Mouse (Mus musculus) left cerebral cortex, adult 2 months (tissue): ENCODE measurements at regions not wholly inside any gene's neighbourhood (a gene's known extent, or its start where the extent isn't known, plus 50 kb on each side); places are given as distances from the start of the nearest gene placed in this dataset.

ENCODE experiments used
- DNase-seq, 2 experiments: peaks; one replicate each; pipeline ENCODE4 v3.0.0; 2021 to 2022; ENCODE audit warnings: low spot score in 2 of 2, mixed read lengths in 1 of 2; ENCODE audit errors: extremely low spot score in 1 of 2
- H3K27ac ChIP-seq: fragments of 200-600 bp; 2 replicates; pipeline ENCODE4 v1.8.1; 2022
- H3K4me3 ChIP-seq: fragments of 200-600 bp; 2 replicates; pipeline ENCODE4 v1.8.1; 2022
- CTCF ChIP-seq: fragments of 200-600 bp; IDR thresholded peaks from 2 replicates; pipeline ENCODE4 v1.8.1; 2022; ENCODE audit warnings: antibody characterized with exemption, mild to moderate bottlenecking, moderate library complexity
- intact Hi-C: fragments of 180-260 bp; cut with DNase I; formaldehyde crosslinking; loops from one replicate; pipeline ENCODE4 v1.15.1; 2025

DNA sequence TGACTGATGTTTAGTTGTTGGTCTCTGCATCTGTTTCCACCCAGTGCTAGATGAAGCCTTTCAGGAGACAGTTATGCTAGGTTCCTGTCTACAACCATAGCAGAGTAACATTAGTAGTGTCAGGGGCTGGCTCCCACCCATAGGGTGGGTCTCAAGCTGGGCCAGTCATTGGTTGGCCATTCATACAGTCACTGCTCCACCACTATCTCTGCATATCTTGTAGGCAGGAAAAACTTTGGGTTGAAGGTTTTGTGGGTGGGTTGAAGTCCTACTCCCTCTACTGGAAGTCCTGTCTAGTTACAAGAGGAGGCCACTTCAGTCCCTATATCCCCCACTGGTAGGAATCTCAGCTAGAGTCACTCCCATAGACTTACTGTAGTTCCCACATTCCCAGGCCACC lies 306.3 kb downstream of the Ankrd50 start:
- Histone ChIP-seq H3K4me3 (no peak overlapping the region), H3K27ac (no peak overlapping the region)
- no peak for DNase-seq
- peak; percentile 16 for TF ChIP-seq CTCF
- intact Hi-C loops = no loop called here

- Histone ChIP-seq H3K4me3 (no peak overlapping the region), H3K27ac (no peak overlapping the region)
- TF ChIP-seq CTCF = no peak
- intact Hi-C loops = no loop called here
- DNase-seq = no peak
Observed at GRCm38 (mm10) chr3:38175946-38176345, 308.7 kb downstream of the Ankrd50 start.

- DNase-seq = no peak
- no peak overlapping the region for H3K27ac ChIP-seq
- intact Hi-C loops = no loop called here
- TF ChIP-seq CTCF = no peak
- no peak overlapping the region for H3K4me3 ChIP-seq
Observed at GRCm38 (mm10) chr3:38174735-38175280, 309.8 kb downstream of the Ankrd50 start.

DNA sequence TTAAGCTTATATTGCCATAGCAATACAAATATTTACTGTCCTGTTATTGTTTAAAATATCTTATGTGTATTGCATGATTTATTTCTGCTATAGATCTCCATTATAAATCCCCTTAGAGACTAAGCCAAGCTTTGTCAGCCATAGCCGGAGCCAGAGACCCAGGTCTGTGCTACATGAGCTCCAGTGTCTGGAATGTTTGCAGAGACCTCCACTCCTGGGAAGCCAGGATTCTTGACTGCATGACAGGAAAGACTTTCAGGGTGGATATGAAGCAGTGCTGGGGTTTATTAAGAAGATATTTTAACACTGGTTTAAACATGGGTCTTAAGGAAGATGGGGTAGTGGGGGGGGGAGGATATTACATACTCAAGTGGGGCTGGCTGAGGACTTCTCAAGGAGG lies 332.2 kb downstream of the Ankrd50 start:
- no peak overlapping the region for H3K27ac ChIP-seq
- intact Hi-C loops = no loop called here
- no peak overlapping the region for H3K4me3 ChIP-seq
- no peak for TF ChIP-seq CTCF
- no peak for DNase-seq

DNA sequence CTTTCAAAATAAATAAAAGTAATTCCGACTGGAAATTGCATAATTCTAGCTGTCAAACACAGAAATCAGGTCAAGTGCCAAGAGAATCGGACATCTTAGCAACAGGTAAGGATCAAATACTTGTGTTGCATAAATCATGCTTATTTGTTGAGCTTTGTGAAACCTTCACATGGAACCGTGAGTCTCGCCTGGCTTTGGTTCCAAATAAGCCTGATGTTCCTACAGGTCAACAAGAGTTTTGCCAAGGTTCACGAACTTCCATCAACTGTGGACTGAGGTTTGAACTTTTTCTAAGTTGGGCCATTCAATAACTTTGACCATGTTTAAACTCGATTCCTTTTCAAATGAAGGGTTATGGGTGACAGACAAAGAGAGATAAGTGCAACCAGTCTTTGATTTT lies 332.8 kb downstream of the Ankrd50 start:
- no peak for TF ChIP-seq CTCF
- H3K27ac ChIP-seq = no peak overlapping the region
- no peak for DNase-seq
- intact Hi-C loops = no loop called here
- no peak overlapping the region for H3K4me3 ChIP-seq

DNA sequence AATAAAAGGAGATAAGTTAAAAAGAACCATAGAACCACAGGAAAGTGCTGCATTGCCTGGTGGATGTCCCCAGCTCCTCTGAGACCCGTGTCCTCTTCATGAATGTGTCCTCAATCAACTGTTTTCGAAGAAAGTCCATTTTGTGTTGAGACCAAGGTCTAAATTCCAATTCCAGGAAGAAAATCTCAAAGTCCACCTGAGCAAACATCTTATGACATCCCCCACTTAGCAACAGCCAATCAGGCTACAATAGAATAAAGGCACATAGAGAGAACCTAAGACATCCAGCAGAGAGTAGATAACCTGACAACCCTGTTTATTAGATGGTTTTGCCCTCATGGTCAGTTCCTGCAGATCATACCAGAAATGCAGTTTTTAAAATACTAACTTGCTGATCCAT lies 338.0 kb downstream of the Ankrd50 start:
- no peak for TF ChIP-seq CTCF
- intact Hi-C loops = no loop called here
- DNase-seq = no peak
- Histone ChIP-seq H3K4me3 (no peak overlapping the region), H3K27ac (no peak overlapping the region)

GRCm38 (mm10) chr3:38145444-38145843 lies 339.2 kb downstream of the Ankrd50 start:
- no peak for TF ChIP-seq CTCF
- no peak overlapping the region for H3K27ac ChIP-seq
- intact Hi-C loops = no loop called here
- no peak for DNase-seq
- H3K4me3 ChIP-seq = no peak overlapping the region

GRCm38 (mm10) chr3:38144650-38145049 lies 340.0 kb downstream of the Ankrd50 start:
- DNase-seq = no peak
- Histone ChIP-seq H3K27ac (no peak overlapping the region), H3K4me3 (no peak overlapping the region)
- intact Hi-C loops = loop anchor here (5.0 kb wide), 1 partner anchor 37 kb away; no protein-coding TSS in a partner anchor
- no peak for TF ChIP-seq CTCF

GRCm38 (mm10) chr3:38143147-38143883 lies 341.3 kb downstream of the Ankrd50 start:
- TF ChIP-seq CTCF = no peak; the same call in none of the 2 replicates
- intact Hi-C loops = loop anchor here (5.0 kb wide), 1 partner anchor 36 kb away; no protein-coding TSS in a partner anchor
- Histone ChIP-seq H3K4me3 (no peak overlapping the region), H3K27ac (no peak overlapping the region)
- DNase-seq = peak; percentile 16 to 55

DNA sequence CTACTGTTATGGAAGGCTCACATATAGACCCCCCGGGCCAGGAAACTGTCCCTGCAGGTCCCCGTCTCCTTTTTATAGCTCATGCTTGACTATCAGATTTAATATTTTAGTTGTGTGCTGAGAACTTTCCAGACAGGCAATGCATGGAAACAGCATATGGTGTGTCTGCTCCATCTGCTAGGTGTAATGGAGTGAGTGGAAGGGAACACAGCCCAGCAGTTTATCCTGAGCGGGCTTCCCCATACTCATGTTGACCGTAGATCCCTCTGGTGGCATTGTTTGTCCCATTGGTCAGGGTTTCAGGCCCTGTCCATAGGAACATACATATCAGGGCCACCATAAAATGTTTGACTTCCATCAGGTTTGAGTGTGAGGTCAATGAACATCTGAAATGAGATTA lies 345.3 kb downstream of the Ankrd50 start:
- intact Hi-C loops = no loop called here
- TF ChIP-seq CTCF = no peak
- Histone ChIP-seq H3K4me3 (no peak overlapping the region), H3K27ac (no peak overlapping the region)
- no peak for DNase-seq

GRCm38 (mm10) chr3:38138014-38138413 lies 346.6 kb downstream of the Ankrd50 start:
- Histone ChIP-seq H3K27ac (no peak overlapping the region), H3K4me3 (no peak overlapping the region)
- TF ChIP-seq CTCF = no peak
- intact Hi-C loops = no loop called here
- no peak for DNase-seq

DNA sequence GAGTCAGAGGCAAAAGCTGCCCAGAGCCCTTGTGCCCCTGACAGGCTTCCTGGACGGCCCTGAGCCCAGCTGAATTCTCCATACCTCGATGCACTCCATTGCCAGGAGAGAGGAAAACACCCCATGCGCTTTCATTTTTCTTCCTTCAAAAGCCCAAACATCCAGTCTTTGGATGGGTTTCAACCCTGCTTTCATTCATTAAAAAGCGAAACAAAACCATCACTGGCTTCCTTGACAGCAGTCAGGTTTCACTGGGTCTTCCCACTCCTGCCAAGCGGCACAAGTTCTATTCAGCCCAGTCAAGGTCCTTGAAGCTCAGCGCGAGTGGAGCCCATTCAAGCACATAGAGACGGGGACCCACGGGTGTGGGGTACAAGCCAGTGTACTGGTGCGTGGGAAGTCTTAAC lies 348.8 kb downstream of the Ankrd50 start:
- no peak overlapping the region for H3K27ac ChIP-seq
- DNase-seq = no peak
- TF ChIP-seq CTCF = no peak
- intact Hi-C loops = no loop called here
- no peak overlapping the region for H3K4me3 ChIP-seq

DNA sequence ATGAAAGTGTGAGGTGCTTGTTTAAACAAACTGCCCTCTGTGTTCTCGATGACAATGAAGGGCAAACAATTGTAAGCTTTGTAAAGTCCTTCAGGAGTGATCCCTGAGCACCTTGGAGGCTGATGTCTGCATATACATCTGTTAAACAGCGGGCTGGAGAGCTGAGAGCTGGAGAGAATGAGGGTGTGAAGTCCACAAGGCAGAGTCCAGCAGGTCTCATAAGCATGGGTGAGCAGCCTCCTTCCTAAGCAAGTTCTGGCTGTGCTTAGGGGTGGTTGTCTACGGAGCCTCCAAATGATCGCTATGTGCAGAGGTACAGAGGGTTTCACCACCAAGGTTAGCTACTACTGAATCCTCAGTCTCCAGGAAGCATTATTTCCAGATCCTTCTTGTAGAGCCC lies 350.2 kb downstream of the Ankrd50 start:
- intact Hi-C loops = no loop called here
- no peak for TF ChIP-seq CTCF
- Histone ChIP-seq H3K4me3 (no peak overlapping the region), H3K27ac (no peak overlapping the region)
- no peak for DNase-seq
